Mouse (Mus musculus): Measurements from ENCODE around the gene Hoxa9. TPM values are rescaled to one million over a fixed set of nuclear protein-coding genes. Genes with fewer than 3 reads are reported as not detected.

Gene Hoxa9
- polyA plus RNA-seq, 2 experiments: 0.43 to 0.76 TPM

GRCm38 (mm10) chr6:52204050-52204752, 26.7 kb downstream of the Hoxa9 start, which contains the start of gene Hoxa5:
Hoxa5 (minus strand) TSS chr6:52204587.
- no peak for ATAC-seq (ENCODE audit: insufficient read depth)
- H3K36me3 ChIP-seq (replicated peaks; ENCODE audit: control insufficient read depth, insufficient read depth, low read depth): no peaks in the 10 kb centered on the region
- WGBS (ENCODE audit: insufficient replicate concordance): under 1% methylated on average over 65 of the region's 65 CpGs
- peak in 2 of 3 experiments; percentile 17 to 31 for DNase-seq (ENCODE audit: low read depth in 3 of 3, low spot score in 3 of 3)
- peaks cover 97% of the 10 kb centered on the region for H3K27me3 ChIP-seq (ENCODE audit: control insufficient read depth, insufficient read depth, low read length)
- peak within 1 kb of the TSS; percentile 44 to 47 for H3K4me3 ChIP-seq (ENCODE audit: insufficient read depth in 1 of 2, low read depth in 2 of 2, low read length in 2 of 2)
- no peak within 1 kb of the TSS; the same call in 1 of the 2 replicates for H3K9ac ChIP-seq (replicated peaks)
- H3K4me1 ChIP-seq (replicated peaks; ENCODE audit: control insufficient read depth in 2 of 2, insufficient read depth in 2 of 2, low read length in 1 of 2): no peaks in the 10 kb centered on the region
- H3K4me2 ChIP-seq (ENCODE audit: low read depth): peak within 1 kb of the TSS; percentile 43
- no peaks in the 10 kb centered on the region for H3K9me3 ChIP-seq (ENCODE audit: control insufficient read depth, low read length)
- peak; percentile 67 for TF ChIP-seq CTCF (IDR thresholded peaks at IDR 0.05; ENCODE audit: low read depth)
- no peak for TF ChIP-seq EP300 (IDR thresholded peaks at IDR 0.05; ENCODE audit: low read depth)
- no peak within 1 kb of the TSS for H3K27ac ChIP-seq

GRCm38 (mm10) chr6:52203371-52204049, 27.4 kb downstream of the Hoxa9 start:
- Histone ChIP-seq H3K9ac (replicated peaks) (no peak overlapping the region; the same call in 1 of the 2 replicates), H3K4me1 (replicated peaks; ENCODE audit: control insufficient read depth in 2 of 2, insufficient read depth in 2 of 2, low read length in 1 of 2) (no peaks in the 10 kb centered on the region), H3K4me3 (ENCODE audit: insufficient read depth in 1 of 2, low read depth in 2 of 2, low read length in 2 of 2) (peak overlapping the region; percentile 44 to 47), H3K36me3 (replicated peaks; ENCODE audit: control insufficient read depth, insufficient read depth, low read depth) (no peaks in the 10 kb centered on the region), H3K27ac (no peak overlapping the region), H3K4me2 (ENCODE audit: low read depth) (peak overlapping the region; percentile 43), H3K9me3 (ENCODE audit: control insufficient read depth, low read length) (no peaks in the 10 kb centered on the region), H3K27me3 (ENCODE audit: control insufficient read depth, insufficient read depth, low read length) (peaks cover 95% of the 10 kb centered on the region)
- under 1% methylated on average over 46 of the region's 46 CpGs for WGBS (ENCODE audit: insufficient replicate concordance)
- TF ChIP-seq CTCF (IDR thresholded peaks at IDR 0.05; ENCODE audit: low read depth): no peak
- no peak for TF ChIP-seq EP300 (IDR thresholded peaks at IDR 0.05; ENCODE audit: low read depth)
- DNase-seq (ENCODE audit: low read depth in 3 of 3, low spot score in 3 of 3) (no peak), ATAC-seq (ENCODE audit: insufficient read depth) (no peak)

GRCm38 (mm10) chr6:52203121-52203370, 27.8 kb downstream of the Hoxa9 start:
- no peaks in the 10 kb centered on the region for H3K4me1 ChIP-seq (replicated peaks; ENCODE audit: control insufficient read depth in 2 of 2, insufficient read depth in 2 of 2, low read length in 1 of 2)
- H3K4me3 ChIP-seq (ENCODE audit: insufficient read depth in 1 of 2, low read depth in 2 of 2, low read length in 2 of 2): peak overlapping the region in 1 of 2 experiments; percentile 44; a peak in 2 of 4 replicates
- no peak overlapping the region for H3K9ac ChIP-seq (replicated peaks)
- TF ChIP-seq EP300 (IDR thresholded peaks at IDR 0.05; ENCODE audit: low read depth) (no peak), CTCF (IDR thresholded peaks at IDR 0.05; ENCODE audit: low read depth) (no peak)
- H3K4me2 ChIP-seq (ENCODE audit: low read depth): peak overlapping the region; percentile 43
- 3% methylated on average over 10 of the region's 10 CpGs for WGBS (ENCODE audit: insufficient replicate concordance)
- peaks cover 95% of the 10 kb centered on the region for H3K27me3 ChIP-seq (ENCODE audit: control insufficient read depth, insufficient read depth, low read length)
- no peaks in the 10 kb centered on the region for H3K9me3 ChIP-seq (ENCODE audit: control insufficient read depth, low read length)
- ATAC-seq (ENCODE audit: insufficient read depth): no peak
- H3K36me3 ChIP-seq (replicated peaks; ENCODE audit: control insufficient read depth, insufficient read depth, low read depth): no peaks in the 10 kb centered on the region
- DNase-seq (ENCODE audit: low read depth in 3 of 3, low spot score in 3 of 3): no peak
- no peak overlapping the region for H3K27ac ChIP-seq

- ATAC-seq (ENCODE audit: insufficient read depth) (no peak), DNase-seq (ENCODE audit: low read depth in 3 of 3, low spot score in 3 of 3) (no peak)
- TF ChIP-seq EP300 (IDR thresholded peaks at IDR 0.05; ENCODE audit: low read depth) (no peak), CTCF (IDR thresholded peaks at IDR 0.05; ENCODE audit: low read depth) (no peak)
- H3K4me1 ChIP-seq (replicated peaks; ENCODE audit: control insufficient read depth in 2 of 2, insufficient read depth in 2 of 2, low read length in 1 of 2): no peaks in the 10 kb centered on the region
- no peak overlapping the region for H3K9ac ChIP-seq (replicated peaks)
- no peaks in the 10 kb centered on the region for H3K36me3 ChIP-seq (replicated peaks; ENCODE audit: control insufficient read depth, insufficient read depth, low read depth)
- 27% methylated on average over 22 of the region's 22 CpGs for WGBS (ENCODE audit: insufficient replicate concordance)
- no peak overlapping the region for H3K4me2 ChIP-seq (ENCODE audit: low read depth)
- no peaks in the 10 kb centered on the region for H3K9me3 ChIP-seq (ENCODE audit: control insufficient read depth, low read length)
- peaks cover 97% of the 10 kb centered on the region for H3K27me3 ChIP-seq (ENCODE audit: control insufficient read depth, insufficient read depth, low read length)
- no peak overlapping the region for H3K27ac ChIP-seq
- peak overlapping the region in 1 of 2 experiments; percentile 27; a peak in 1 of 4 replicates for H3K4me3 ChIP-seq (ENCODE audit: insufficient read depth in 1 of 2, low read depth in 2 of 2, low read length in 2 of 2)
These were observed 28.3 kb downstream of the Hoxa9 start for GRCm38 (mm10) chr6:52202362-52203120.

GRCm38 (mm10) chr6:52201269-52201668, 29.6 kb downstream of the Hoxa9 start:
- Histone ChIP-seq H3K9ac (replicated peaks) (no peak overlapping the region), H3K36me3 (replicated peaks; ENCODE audit: control insufficient read depth, insufficient read depth, low read depth) (no peaks in the 10 kb centered on the region), H3K4me1 (replicated peaks; ENCODE audit: control insufficient read depth in 2 of 2, insufficient read depth in 2 of 2, low read length in 1 of 2) (0 out of 4 replicates have a peak, but pooled peaks cover 0 to 2% of the 10 kb centered on the region in 2 experiments), H3K4me2 (ENCODE audit: low read depth) (no peak overlapping the region), H3K4me3 (ENCODE audit: insufficient read depth in 1 of 2, low read depth in 2 of 2, low read length in 2 of 2) (no peak overlapping the region), H3K9me3 (ENCODE audit: control insufficient read depth, low read length) (no peaks in the 10 kb centered on the region), H3K27me3 (ENCODE audit: control insufficient read depth, insufficient read depth, low read length) (peaks cover 96% of the 10 kb centered on the region), H3K27ac (no peak overlapping the region)
- no peak for DNase-seq (ENCODE audit: low read depth in 3 of 3, low spot score in 3 of 3)
- 46% methylated on average over 1 of the region's 1 CpGs for WGBS (ENCODE audit: insufficient replicate concordance)
- TF ChIP-seq EP300 (IDR thresholded peaks at IDR 0.05; ENCODE audit: low read depth) (no peak), CTCF (IDR thresholded peaks at IDR 0.05; ENCODE audit: low read depth) (no peak)
- no peak for ATAC-seq (ENCODE audit: insufficient read depth)
